Mouse (Mus musculus) cerebellum, adult (tissue): ENCODE measurements around the gene Vti1a.

Experiments
- ATAC-seq: cut with Nextera tagmentation; 2 replicates; pipeline ENCODE4 v1.9.2; 2017; ENCODE audit warnings: mild to moderate bottlenecking, moderate library complexity, mixed read lengths; ENCODE audit not compliant: insufficient number of reproducible peaks, low FRiP score, low TSS enrichment

Gene Vti1a

GRCm38 (mm10) chr19:55607725-55608124 is 291.6 kb downstream of the Vti1a start:
- ATAC-seq = no peak

DNA sequence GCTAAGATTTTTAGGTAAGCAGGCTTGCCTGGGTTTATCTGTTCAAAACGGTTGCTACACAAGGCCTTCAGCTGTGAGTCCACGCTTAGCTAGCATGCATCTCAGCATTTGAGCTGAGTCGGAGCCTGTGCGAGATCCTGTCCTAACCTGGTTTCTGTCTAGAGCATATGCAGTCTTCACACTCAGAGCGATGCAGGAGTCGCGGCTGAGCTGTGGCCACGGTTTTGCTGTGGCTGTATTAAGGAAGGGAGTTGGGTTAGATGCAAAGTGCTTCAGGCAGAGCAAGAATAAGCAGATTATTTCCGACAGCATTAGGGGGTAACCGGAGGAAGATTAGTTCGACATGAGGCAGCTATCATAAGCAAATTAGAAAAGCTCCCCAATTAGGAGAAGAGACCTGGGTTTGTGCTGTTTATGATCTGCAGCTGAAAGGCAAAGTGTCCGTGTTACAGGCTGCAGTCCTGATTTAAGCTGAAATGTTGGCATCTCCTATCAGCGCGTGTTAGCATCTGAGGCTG is 292.8 kb downstream of the Vti1a start:
- ATAC-seq = no peak

- no peak for ATAC-seq
These were observed 293.7 kb downstream of the Vti1a start for GRCm38 (mm10) chr19:55609806-55610205.

- ATAC-seq = no peak
These were observed 299.6 kb downstream of the Vti1a start for GRCm38 (mm10) chr19:55615743-55616142.

- ATAC-seq = no peak
These were observed 300.2 kb downstream of the Vti1a start for GRCm38 (mm10) chr19:55616276-55616675.

DNA sequence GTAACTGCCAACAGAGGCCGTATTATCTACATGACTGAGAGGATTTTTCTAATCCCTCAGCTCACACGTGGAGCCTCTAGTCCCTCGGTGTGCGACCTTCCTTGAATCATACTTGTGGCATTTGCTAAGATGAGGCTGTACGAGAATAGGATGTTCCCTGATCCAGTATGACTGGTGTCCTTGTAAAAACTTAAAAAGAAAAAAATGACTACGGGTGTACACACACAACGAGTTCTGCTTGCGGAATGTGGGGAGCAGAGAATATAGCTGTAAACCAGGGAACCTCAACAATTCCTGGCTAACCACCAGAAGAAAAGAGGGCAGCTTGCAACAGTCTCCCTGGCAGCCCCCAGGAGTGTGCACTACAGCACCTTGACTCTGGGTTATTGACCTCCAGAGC is 300.8 kb downstream of the Vti1a start:
- no peak for ATAC-seq

- ATAC-seq = no peak
These were observed 302.5 kb downstream of the Vti1a start for GRCm38 (mm10) chr19:55618546-55618945.

- ATAC-seq = no peak
These were observed 304.4 kb downstream of the Vti1a start for GRCm38 (mm10) chr19:55620411-55621008.

DNA sequence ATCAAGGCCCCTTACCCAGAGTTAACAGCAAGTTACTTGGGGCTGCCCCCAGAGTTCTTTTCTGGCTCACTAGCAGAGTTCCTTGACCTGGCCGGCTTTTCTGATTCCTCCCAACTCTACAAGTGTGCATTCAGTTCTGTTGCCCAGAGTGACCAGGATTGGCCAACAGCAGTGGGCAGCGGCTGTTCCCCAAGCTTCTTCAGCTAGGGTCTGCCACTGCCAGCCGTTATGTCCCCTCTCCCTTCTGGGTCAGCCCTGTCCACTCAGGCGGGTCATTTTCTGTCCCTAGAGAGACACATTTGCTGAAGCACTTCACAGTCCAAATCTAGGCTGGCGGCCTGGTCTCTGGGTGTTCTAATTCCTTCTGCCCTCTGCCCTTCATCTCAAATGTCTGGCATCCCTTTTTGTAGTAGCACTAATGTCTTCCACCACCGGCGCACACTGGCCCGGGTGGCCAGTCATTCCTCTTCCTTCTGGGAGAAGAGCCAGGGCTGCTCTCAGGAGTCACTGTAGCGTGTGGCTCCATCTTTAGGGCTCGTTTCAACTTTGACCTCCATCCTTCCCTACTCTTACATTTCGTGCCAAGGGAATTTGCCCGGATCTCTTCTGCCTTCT is 305.0 kb downstream of the Vti1a start:
- ATAC-seq = peak; percentile 23; the same call in 1 of the 2 replicates

DNA sequence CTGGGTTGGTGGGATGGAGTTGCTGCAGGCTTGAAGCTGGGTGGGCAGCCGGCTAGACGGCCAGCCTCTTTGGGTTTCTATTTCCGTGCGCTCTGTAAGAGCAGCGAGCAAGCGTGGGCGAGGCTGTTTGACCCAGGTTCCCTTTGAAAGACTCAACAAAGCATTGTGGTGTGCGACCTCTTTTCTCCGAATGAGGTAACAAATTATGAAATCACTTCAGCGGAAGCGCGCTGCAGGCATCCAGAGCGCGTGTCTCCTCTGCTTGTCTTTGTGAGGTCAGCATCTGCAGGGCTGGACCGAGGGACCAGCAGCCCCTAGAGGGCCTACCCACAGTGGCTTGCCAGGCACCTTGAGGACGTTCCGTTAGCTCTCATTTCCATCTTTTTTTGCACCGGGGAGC is 306.7 kb downstream of the Vti1a start:
- ATAC-seq = no peak

DNA sequence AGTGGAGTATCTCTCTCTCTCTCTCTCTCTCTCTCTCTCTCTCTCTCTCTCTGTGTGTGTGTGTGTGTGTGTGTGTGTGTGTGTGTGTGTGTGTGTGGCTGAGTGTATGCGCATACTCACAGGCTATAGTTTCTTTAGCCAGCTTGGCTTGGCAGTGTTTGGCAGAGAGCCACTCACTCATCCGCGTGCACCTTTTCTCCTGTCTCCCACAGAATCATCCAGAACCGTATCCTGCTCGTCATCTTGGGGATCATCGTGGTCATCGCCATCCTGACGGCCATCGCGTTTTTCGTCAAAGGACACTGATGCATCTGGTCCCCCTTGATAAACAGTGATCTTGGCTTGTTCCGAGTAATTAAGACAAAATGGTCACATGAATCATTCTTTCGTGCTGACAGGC is 307.5 kb downstream of the Vti1a start:
- no peak for ATAC-seq

DNA sequence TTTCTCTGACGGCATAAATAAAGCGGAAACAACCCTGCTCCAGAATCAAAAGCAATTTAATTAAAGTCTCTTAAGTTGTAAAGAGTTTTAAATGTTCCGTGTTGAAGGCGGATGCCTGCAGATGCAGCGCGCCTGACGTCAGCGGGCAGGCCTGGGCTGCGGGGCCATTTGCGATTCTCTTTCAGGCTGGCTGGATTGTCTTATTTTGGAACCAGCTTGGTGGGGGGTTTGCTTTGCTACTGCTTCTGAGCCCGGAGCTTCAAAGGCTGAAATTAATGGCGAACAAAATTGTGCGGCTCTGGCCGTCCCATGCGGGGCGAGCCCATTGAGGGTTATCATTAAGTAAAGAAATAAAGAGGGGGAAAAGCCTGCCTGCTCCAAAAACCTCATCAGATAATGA is 310.4 kb downstream of the Vti1a start:
- ATAC-seq = no peak

DNA sequence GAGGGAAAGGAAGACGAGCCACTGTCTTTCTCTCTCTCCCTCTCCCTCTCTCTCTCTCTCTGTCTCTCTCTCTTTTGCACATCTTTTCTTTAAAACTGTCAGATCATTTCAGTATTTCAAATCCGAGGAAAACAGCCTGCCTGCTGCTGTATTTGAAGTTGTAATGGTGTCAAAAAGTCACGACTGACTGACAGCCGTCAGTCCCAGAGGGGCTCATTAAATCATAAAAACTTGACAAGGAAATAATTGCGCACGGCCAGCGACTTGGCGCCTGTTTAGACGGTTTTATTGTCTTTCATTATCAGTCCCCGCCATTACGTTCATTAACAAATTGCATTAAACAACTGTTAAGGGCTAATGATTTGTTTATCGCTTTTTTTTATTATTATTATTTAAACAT is 310.9 kb downstream of the Vti1a start:
- ATAC-seq = no peak

DNA sequence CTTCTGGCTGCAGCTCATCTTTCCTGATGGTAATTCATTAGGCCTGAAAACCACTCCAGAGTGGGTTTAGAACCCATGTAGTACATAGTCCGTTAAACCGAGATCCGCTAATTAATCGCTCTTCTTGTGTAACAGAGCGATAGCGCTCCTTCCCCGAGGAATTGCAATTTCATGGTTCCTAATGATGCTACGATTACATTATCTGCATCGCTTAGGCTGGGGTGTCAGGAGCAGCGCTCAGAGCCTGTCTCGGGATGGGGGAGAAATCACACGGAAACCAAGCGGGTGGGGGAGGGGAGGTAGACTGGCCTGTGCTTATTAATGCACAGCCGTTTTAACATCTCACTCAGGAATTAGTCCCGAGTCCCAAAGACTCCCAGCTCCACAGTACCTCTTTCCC is 319.4 kb downstream of the Vti1a start:
- ATAC-seq = no peak

DNA sequence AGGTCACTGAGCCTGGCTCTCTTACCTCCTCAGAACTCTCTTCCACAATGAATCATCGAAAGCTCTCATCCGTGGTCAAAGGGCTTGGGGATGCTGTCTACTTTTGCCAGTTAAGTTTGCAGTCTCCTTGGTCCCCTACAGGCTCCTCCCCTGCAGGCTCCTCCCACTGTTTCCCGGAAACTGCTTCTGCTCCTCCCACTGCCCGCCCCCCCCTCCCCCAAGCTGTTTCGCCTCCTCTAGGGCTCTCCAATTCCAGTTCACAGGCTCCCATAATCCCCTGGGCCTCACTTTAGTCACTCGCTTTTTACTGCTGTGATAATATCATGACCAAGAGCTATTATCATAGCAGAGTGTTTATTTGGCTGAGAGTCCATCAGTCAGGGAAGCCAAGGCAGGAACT is 324.2 kb downstream of the Vti1a start:
- ATAC-seq = no peak

- no peak for ATAC-seq
These were observed 325.8 kb downstream of the Vti1a start for GRCm38 (mm10) chr19:55641891-55642290.

GRCm38 (mm10) chr19:55642361-55642760 is 326.3 kb downstream of the Vti1a start:
- ATAC-seq = no peak

GRCm38 (mm10) chr19:55643288-55643901 is 327.3 kb downstream of the Vti1a start:
- ATAC-seq = peak; percentile 34

GRCm38 (mm10) chr19:55643931-55644330 is 327.8 kb downstream of the Vti1a start:
- no peak for ATAC-seq

DNA sequence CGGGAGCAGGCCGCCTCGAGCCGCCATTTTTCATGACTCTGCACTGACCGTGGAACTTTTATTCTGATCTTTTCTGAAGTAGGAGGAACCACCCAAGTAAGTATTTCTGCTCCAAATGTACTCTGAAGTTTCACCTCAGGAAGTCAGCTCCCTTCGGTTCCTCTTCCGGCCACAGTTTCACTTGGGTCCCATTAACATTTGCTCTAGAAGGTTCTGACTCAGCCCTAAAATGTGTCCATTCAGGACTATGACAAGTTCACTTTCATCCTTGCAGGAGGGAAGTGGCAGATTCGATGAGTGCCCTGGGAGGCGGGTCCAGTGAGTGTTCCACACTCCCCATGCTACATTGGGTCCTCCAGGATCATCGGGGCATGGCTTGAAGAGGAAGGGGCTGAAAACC is 333.3 kb downstream of the Vti1a start:
- ATAC-seq = no peak

- no peak for ATAC-seq
These were observed 334.9 kb downstream of the Vti1a start for GRCm38 (mm10) chr19:55651017-55651416.
